Comparison of ENCODE assay signal across 14 mouse cellular contexts in the genomic region with DNA sequence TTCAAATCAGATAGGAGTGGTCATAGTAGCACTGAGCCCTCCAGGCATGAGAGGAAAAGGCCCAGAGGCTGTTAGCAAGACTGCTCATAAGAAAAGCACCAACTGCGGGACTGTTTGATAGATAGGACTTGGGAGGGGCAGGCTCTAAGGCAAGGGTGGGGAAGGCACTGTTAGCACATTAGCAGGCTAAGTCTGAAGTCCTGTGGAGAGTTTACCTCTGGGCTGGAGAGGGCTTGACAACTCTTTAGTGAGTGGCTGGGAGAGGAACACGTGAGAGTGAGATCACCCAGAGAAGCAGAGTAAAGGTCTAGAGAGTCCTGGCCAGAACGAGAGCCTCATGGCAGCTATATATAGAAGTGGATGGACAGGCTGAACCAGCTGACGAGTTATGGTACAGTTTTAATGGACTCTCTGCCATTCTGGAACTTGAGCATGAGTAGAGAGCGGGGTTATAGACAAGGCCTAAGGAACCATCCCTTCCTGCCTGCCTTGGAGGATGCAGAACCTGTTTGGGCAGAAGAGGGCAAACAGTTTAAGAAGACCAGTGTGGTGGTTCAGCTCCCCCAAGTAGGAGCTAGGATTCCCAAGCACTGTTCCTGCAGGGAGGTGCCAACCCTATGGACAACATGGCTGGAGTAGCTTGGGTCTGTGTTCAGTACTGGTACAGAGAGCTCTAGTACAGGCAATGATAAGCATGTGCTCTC. TPM values are rescaled to one million over a fixed set of nuclear protein-coding genes. Genes with fewer than 3 reads are reported as not detected.
DNase-seq lines count a peak whose midpoint lies in the region; ATAC-seq and TF ChIP-seq lines count a peak whose summit lies in the region.
"Had no signal": no experiment of that assay in that cellular context is flagged by ENCODE, and none has a peak within 500 bp of the region (broad histone marks: within the 10 kb centered on the region; RNA-seq: fewer than 3 reads in every experiment).

No protein-coding gene starts in this region.

- H3K4me1 ChIP-seq in intestine, postnatal 0 days (replicated peaks; ENCODE audit: control insufficient read depth, insufficient read depth, low read length) = no peaks in the 10 kb centered on the region; the same call in 1 of the 2 replicates
- H3K4me1 ChIP-seq in hindbrain, embryonic 16.5 days (ENCODE audit: control insufficient read depth, insufficient read depth, low read depth, low read length) = no peaks in the 10 kb centered on the region
- H3K4me1 ChIP-seq: embryonic facial prominence, embryonic 15.5 days; neural tube, embryonic 15.5 days had no signal

- no peaks in the 10 kb centered on the region for H3K9me3 ChIP-seq in intestine, postnatal 0 days (ENCODE audit: control insufficient read depth)
- no peaks in the 10 kb centered on the region for H3K9me3 ChIP-seq in hindbrain, embryonic 16.5 days (ENCODE audit: control insufficient read depth, low read length)
- H3K9me3 ChIP-seq: embryonic facial prominence, embryonic 15.5 days; neural tube, embryonic 15.5 days had no signal

- peak; percentile 55; the same call in 1 of the 2 replicates for ATAC-seq in erythroblast, adult 5-6 weeks (replicated peaks; ENCODE audit: low FRiP score, poor library complexity, severe bottlenecking)
- peak; percentile 99 for ATAC-seq in intestine, postnatal 0 days
- peak; percentile 95 for ATAC-seq in megakaryocyte-erythroid progenitor cell, adult 5-6 weeks (replicated peaks; ENCODE audit: low FRiP score, low TSS enrichment, poor library complexity, severe bottlenecking)
- ATAC-seq in hindbrain, embryonic 16.5 days = no peak
- ATAC-seq: midbrain, embryonic 16.5 days had no signal

- 33% methylated on average over 5 of the region's 5 CpGs for WGBS in intestine, postnatal 0 days
- WGBS in hindbrain, embryonic 16.5 days = 88% methylated on average over 5 of the region's 5 CpGs

- no peak for TF ChIP-seq CTCF in intestine, postnatal 0 days (IDR thresholded peaks at IDR 0.05; ENCODE audit: low read depth)

- no peak overlapping the region for H3K9ac ChIP-seq in intestine, postnatal 0 days (ENCODE audit: low read depth, low read length)
- H3K9ac ChIP-seq in hindbrain, embryonic 16.5 days (ENCODE audit: low read depth, low read length) = no peak overlapping the region
- H3K9ac ChIP-seq: embryonic facial prominence, embryonic 15.5 days; neural tube, embryonic 15.5 days had no signal

- no peak overlapping the region for H3K4me3 ChIP-seq in intestine, postnatal 0 days (ENCODE audit: low read depth, low read length)
- no peak overlapping the region for H3K4me3 ChIP-seq in hindbrain, embryonic 16.5 days (ENCODE audit: low read length)
- H3K4me3 ChIP-seq: embryonic facial prominence, embryonic 15.5 days; neural tube, embryonic 15.5 days had no signal

- H3K36me3 ChIP-seq in intestine, postnatal 0 days (ENCODE audit: control insufficient read depth, insufficient read depth) = no peaks in the 10 kb centered on the region
- H3K36me3 ChIP-seq in hindbrain, embryonic 16.5 days (ENCODE audit: control insufficient read depth, insufficient read depth, low read length) = no peaks in the 10 kb centered on the region
- H3K36me3 ChIP-seq: embryonic facial prominence, embryonic 15.5 days; neural tube, embryonic 15.5 days had no signal

- peak overlapping the region; percentile 35 for H3K4me2 ChIP-seq in intestine, postnatal 0 days (replicated peaks; ENCODE audit: low read depth)
- H3K4me2 ChIP-seq in hindbrain, embryonic 16.5 days (ENCODE audit: low read length) = no peak overlapping the region
- H3K4me2 ChIP-seq: embryonic facial prominence, embryonic 15.5 days; neural tube, embryonic 15.5 days had no signal

- no peaks in the 10 kb centered on the region for H3K27me3 ChIP-seq in intestine, postnatal 0 days (replicated peaks; ENCODE audit: control insufficient read depth, insufficient read depth, low read length)
- H3K27me3 ChIP-seq in hindbrain, embryonic 16.5 days (replicated peaks; ENCODE audit: control insufficient read depth, insufficient read depth, low read length) = no peaks in the 10 kb centered on the region
- H3K27me3 ChIP-seq: embryonic facial prominence, embryonic 15.5 days; neural tube, embryonic 15.5 days had no signal

- DNase-seq in lung, adult 18-20 months = peak; percentile 77 to 80
- DNase-seq in thymus, postnatal 36 days = no peak
- DNase-seq in layer of hippocampus, postnatal 10 days (ENCODE audit: low spot score in 2 of 2) = no peak
- DNase-seq: cerebellum, postnatal 14 days; kidney, adult 2 months; thymus, adult 18-20 months had no signal

- H3K27ac ChIP-seq in intestine, postnatal 0 days (ENCODE audit: low read depth, low read length) = peak overlapping the region; percentile 76
- H3K27ac ChIP-seq in hindbrain, embryonic 16.5 days (ENCODE audit: low read depth, low read length) = no peak overlapping the region
- H3K27ac ChIP-seq: embryonic facial prominence, embryonic 15.5 days; neural tube, embryonic 15.5 days had no signal

RNA-seq across cellular contexts. Expression of gene Psd4, which starts 11.5 kb away (rescaled TPM):
- 5.6 and 8.4 TPM in 2 replicates for total RNA-seq in erythroblast, adult 5-6 weeks (2015; ENCODE audit: low replicate concordance)
- 15.3 and 26.3 TPM in 2 replicates for total RNA-seq in erythroblast, adult 5-6 weeks (2017; ENCODE audit: low replicate concordance)
- 5.2 and 5.4 TPM in 2 replicates for polyA plus RNA-seq in intestine, postnatal 0 days (2015; fragmentation: Nextera tagmentation; extraction: Ambion mirVana)
- 43.9 and 50.2 TPM in 2 replicates for total RNA-seq in megakaryocyte-erythroid progenitor cell, adult 5-6 weeks (2014; fragmentation: Nextera tagmentation)
- total RNA-seq in megakaryocyte-erythroid progenitor cell, adult 5-6 weeks (2017) = 32.4 and 38.5 TPM in 2 replicates
- total RNA-seq in layer of hippocampus, postnatal 10 days (2021) = 1 to 10 TPM; 1.5 to 1.8 TPM
- polyA plus RNA-seq in hindbrain, embryonic 16.5 days (2015; fragmentation: Nextera tagmentation; extraction: Ambion mirVana) = 1.5 and 2.3 TPM in 2 replicates

RNA-seq across cellular contexts. Expression of gene Il1rn, which starts 42.2 kb away (rescaled TPM):
- total RNA-seq in erythroblast, adult 5-6 weeks (2015; ENCODE audit: low replicate concordance) = 10.7 and 15.4 TPM in 2 replicates
- 3.9 and 8.9 TPM in 2 replicates for total RNA-seq in erythroblast, adult 5-6 weeks (2017; ENCODE audit: low replicate concordance)
- polyA plus RNA-seq in intestine, postnatal 0 days (2015; fragmentation: Nextera tagmentation; extraction: Ambion mirVana) = 0.23 and 0.51 TPM in 2 replicates
- total RNA-seq in megakaryocyte-erythroid progenitor cell, adult 5-6 weeks (2014; fragmentation: Nextera tagmentation) = 1.6 TPM in 1 of 2 replicates, not detected in the other
- not detected in 2 replicates for total RNA-seq in megakaryocyte-erythroid progenitor cell, adult 5-6 weeks (2017)
- total RNA-seq in layer of hippocampus, postnatal 10 days (2021) = not detected
- polyA plus RNA-seq in hindbrain, embryonic 16.5 days (2015; fragmentation: Nextera tagmentation; extraction: Ambion mirVana) = 0.08 TPM in 1 of 2 replicates, not detected in the other
- total RNA-seq: layer of hippocampus, postnatal 14 days had no signal
- polyA plus RNA-seq: midbrain, embryonic 16.5 days; neural tube, embryonic 15.5 days had no signal

Comparison
In these comparisons a context has a peak if more than half of its experiments do, and no peak if none do; other contexts are left out.
1. DNase-seq: peak in lung, adult 18-20 months (2 of 2); none in thymus, postnatal 36 days (0 of 2) and layer of hippocampus, postnatal 10 days (0 of 2).